Mouse (Mus musculus) heart, adult 2 months (tissue): Measurements from ENCODE around the gene Asb10. TPM values are rescaled to one million over a fixed set of nuclear protein-coding genes. Genes with fewer than 3 reads are reported as not detected.

Experiments used
- DNase-seq, 2 experiments: peaks; one replicate each; pipeline ENCODE4 v3.0.0; 2021
- H3K27ac ChIP-seq: fragments of 200-600 bp; 2 replicates; pipeline ENCODE4 v1.8.1; 2022
- H3K27me3 ChIP-seq: fragments of 200-500 bp; 2 replicates; pipeline ENCODE4 v1.6.1; 2012; ENCODE audit warnings: mild to moderate bottlenecking, low read length, inconsistent platforms, mixed read lengths; ENCODE audit not compliant: control insufficient read depth, insufficient read depth
- H3K36me3 ChIP-seq: fragments of 200-500 bp; 2 replicates; pipeline ENCODE4 v1.6.1; 2012; ENCODE audit warnings: low read length, inconsistent platforms; ENCODE audit not compliant: control insufficient read depth, insufficient read depth
- H3K4me1 ChIP-seq: fragments of 200-500 bp; 2 replicates; pipeline ENCODE4 v1.6.1; 2011; ENCODE audit warnings: low read length; ENCODE audit not compliant: control insufficient read depth, insufficient read depth
- H3K4me3 ChIP-seq: fragments of 200-600 bp; 2 replicates; pipeline ENCODE4 v1.8.1; 2022
- H3K79me2 ChIP-seq: fragments of 200-500 bp; replicated peaks from 2 replicates; pipeline ENCODE4 v1.6.1; 2012; ENCODE audit warnings: mild to moderate bottlenecking, inconsistent platforms, low read length, moderate library complexity, mixed read lengths; ENCODE audit not compliant: control insufficient read depth, insufficient read depth
- H3K9ac ChIP-seq: fragments of 200-500 bp; 2 replicates; pipeline ENCODE4 v1.6.1; 2012; ENCODE audit warnings: low read depth, mild to moderate bottlenecking, control low read depth, inconsistent platforms, low read length, mixed read lengths
- CTCF ChIP-seq: fragments of 200-600 bp; IDR thresholded peaks from 2 replicates; pipeline ENCODE4 v1.8.1; 2022; ENCODE audit warnings: antibody characterized with exemption, mild to moderate bottlenecking, moderate library complexity
- EP300 ChIP-seq: fragments of 200-500 bp; IDR thresholded peaks from 2 replicates; pipeline ENCODE4 v1.6.1; 2011; ENCODE audit warnings: low read depth, low read length, control low read depth; ENCODE audit not compliant: insufficient read depth
- POLR2A ChIP-seq: fragments of 200-500 bp; IDR thresholded peaks from 2 replicates; pipeline ENCODE4 v1.6.1; 2011; ENCODE audit warnings: mild to moderate bottlenecking, low read depth, low read length, control low read depth; ENCODE audit not compliant: insufficient read depth
- WGBS: fragments of 180-500 bp; shearing (Covaris S2); methylation state at CpG from one replicate; pipeline ENCODE4 v1.1.7; 2018; 5-methylcytosine and 5-hydroxymethylcytosine counted together
- intact Hi-C: fragments of 180-260 bp; cut with DNase I; formaldehyde crosslinking; loops from one replicate; pipeline ENCODE4 v1.15.1; 2025
- polyA plus RNA-seq: library from polyadenylated mRNA; depleted of rRNA; stranded (reverse); fragments of >200 nt; gene quantifications from 2 replicates; pipeline ENCODE4 v1.2.3, GENCODE M21; 2012
- total RNA-seq, 2 experiments: library from RNA; stranded (reverse); gene quantifications; 2 replicates each; pipeline ENCODE4 v1.2.3; 2021

Gene Asb10
- total and polyA plus RNA-seq, 3 experiments, result 80.8 to 138 (median 93.5) TPM

GRCm38 (mm10) chr5:24537618-24538017 lies 3.2 kb downstream of the Asb10 start:
- Histone ChIP-seq H3K9ac (no peak overlapping the region), H3K27me3 (no peaks in the 10 kb centered on the region), H3K27ac (no peak overlapping the region), H3K4me3 (no peak overlapping the region), H3K79me2 (no peaks in the 10 kb centered on the region), H3K36me3 (no peaks in the 10 kb centered on the region), H3K4me1 (peaks cover 5% of the 10 kb centered on the region)
- intact Hi-C loops, result no loop called here
- WGBS, result 44% methylated on average over 16 of the region's 16 CpGs
- DNase-seq, result peak; percentile 30 to 38
- TF ChIP-seq CTCF (no peak), EP300 (no peak), POLR2A (no peak)

GRCm38 (mm10) chr5:24536511-24536910 lies 4.3 kb downstream of the Asb10 start:
- peaks cover 5% of the 10 kb centered on the region for H3K4me1 ChIP-seq
- intact Hi-C loops, result no loop called here
- WGBS, result 76% methylated on average over 5 of the region's 5 CpGs
- no peaks in the 10 kb centered on the region for H3K27me3 ChIP-seq
- no peak overlapping the region for H3K9ac ChIP-seq
- H3K4me3 ChIP-seq, result no peak overlapping the region
- no peak for DNase-seq
- H3K27ac ChIP-seq, result no peak overlapping the region
- no peaks in the 10 kb centered on the region for H3K36me3 ChIP-seq
- TF ChIP-seq POLR2A (no peak), EP300 (no peak), CTCF (no peak)
- no peaks in the 10 kb centered on the region for H3K79me2 ChIP-seq

- intact Hi-C loops, result no loop called here
- TF ChIP-seq CTCF (no peak), EP300 (no peak), POLR2A (no peak)
- no peak overlapping the region for H3K4me3 ChIP-seq
- no peaks in the 10 kb centered on the region for H3K27me3 ChIP-seq
- H3K4me1 ChIP-seq, result peaks cover 2% of the 10 kb centered on the region; the same call in 1 of the 2 replicates
- 62% methylated on average over 3 of the region's 3 CpGs for WGBS
- no peaks in the 10 kb centered on the region for H3K36me3 ChIP-seq
- H3K27ac ChIP-seq, result no peak overlapping the region
- no peak overlapping the region for H3K9ac ChIP-seq
- DNase-seq, result peak in 1 of 2 experiments; percentile 28
- no peaks in the 10 kb centered on the region for H3K79me2 ChIP-seq
These were observed 5.0 kb downstream of the Asb10 start for GRCm38 (mm10) chr5:24535731-24536130.

GRCm38 (mm10) chr5:24534292-24534691 lies 6.5 kb downstream of the Asb10 start:
- no peak overlapping the region for H3K27ac ChIP-seq
- H3K36me3 ChIP-seq, result no peaks in the 10 kb centered on the region
- no peak overlapping the region for H3K4me3 ChIP-seq
- intact Hi-C loops, result loop anchor here (5.0 kb wide), 1 partner anchor 118 kb away; no protein-coding TSS in a partner anchor
- H3K9ac ChIP-seq, result no peak overlapping the region
- WGBS, result 55% methylated on average over 5 of the region's 5 CpGs
- H3K4me1 ChIP-seq, result peaks cover 2% of the 10 kb centered on the region; the same call in 1 of the 2 replicates
- H3K27me3 ChIP-seq, result no peaks in the 10 kb centered on the region
- TF ChIP-seq CTCF, result peak; percentile 61
- TF ChIP-seq EP300, result no peak
- H3K79me2 ChIP-seq, result no peaks in the 10 kb centered on the region
- no peak for DNase-seq

- Histone ChIP-seq H3K4me3 (no peak overlapping the region), H3K4me1 (peaks cover 2% of the 10 kb centered on the region; the same call in 1 of the 2 replicates), H3K9ac (no peak overlapping the region), H3K27ac (no peak overlapping the region), H3K79me2 (no peaks in the 10 kb centered on the region), H3K36me3 (no peaks in the 10 kb centered on the region), H3K27me3 (no peaks in the 10 kb centered on the region; the same call in 1 of the 2 replicates)
- WGBS, result 64% methylated on average over 11 of the region's 11 CpGs
- TF ChIP-seq EP300 (no peak), POLR2A (no peak)
- DNase-seq, result no peak
- intact Hi-C loops, result loop anchor here (5.0 kb wide), 1 partner anchor 119 kb away; no protein-coding TSS in a partner anchor
These were observed 7.4 kb downstream of the Asb10 start for GRCm38 (mm10) chr5:24533391-24533790.

GRCm38 (mm10) chr5:24530042-24530689 lies 10.6 kb downstream of the Asb10 start:
- 19% methylated on average over 24 of the region's 24 CpGs for WGBS
- Histone ChIP-seq H3K27me3 (peaks cover 15% of the 10 kb centered on the region), H3K27ac (no peak overlapping the region), H3K9ac (no peak overlapping the region), H3K4me3 (no peak overlapping the region), H3K79me2 (no peaks in the 10 kb centered on the region), H3K36me3 (no peaks in the 10 kb centered on the region), H3K4me1 (no peaks in the 10 kb centered on the region)
- peak; percentile 90 to 95 for DNase-seq
- intact Hi-C loops, result loop anchor here (2.0 to 5.0 kb wide), 2 partner anchors 67 to 122 kb away; no protein-coding TSS in a partner anchor
- TF ChIP-seq POLR2A, result peak; percentile 57
- TF ChIP-seq EP300, result peak; percentile 96
- TF ChIP-seq CTCF, result no peak; the same call in 1 of the 2 replicates
